Mouse (Mus musculus) stomach, embryonic 14.5 days (tissue): ENCODE measurements around the gene Hspb6. TPM values are rescaled to one million over a fixed set of nuclear protein-coding genes. Genes with fewer than 3 reads are reported as not detected.

Experiments
- ATAC-seq: fragments of 200-750 bp; cut with Nextera tagmentation; 2 replicates; pipeline ENCODE4 v1.8.0; 2017; ENCODE audit warnings: low read depth, moderate TSS enrichment; ENCODE audit not compliant: insufficient number of reproducible peaks, insufficient read depth, low FRiP score
- H3K27ac ChIP-seq: fragments of 300-500 bp; sonication (generic); 2 replicates; pipeline ENCODE4 v1.5.1; 2014; ENCODE audit warnings: mild to moderate bottlenecking, low read length, moderate library complexity, mixed read lengths
- H3K27me3 ChIP-seq: fragments of 300-500 bp; sonication (generic); 2 replicates; pipeline ENCODE4 v1.6.1; 2014; ENCODE audit warnings: low read length, control low read depth, mixed read lengths; ENCODE audit not compliant: control insufficient read depth, insufficient read depth
- H3K36me3 ChIP-seq: fragments of 300-500 bp; sonication (generic); 2 replicates; pipeline ENCODE4 v1.6.1; 2014; ENCODE audit warnings: mild to moderate bottlenecking, control low read depth, low read length, moderate library complexity, mixed read lengths; ENCODE audit not compliant: control insufficient read depth, insufficient read depth
- H3K4me1 ChIP-seq: fragments of 300-500 bp; sonication (generic); 2 replicates; pipeline ENCODE4 v1.6.1; 2014; ENCODE audit warnings: low read length, control low read depth, mixed read lengths; ENCODE audit not compliant: control insufficient read depth, insufficient read depth
- H3K4me2 ChIP-seq: fragments of 300-500 bp; sonication (generic); replicated peaks from 2 replicates; pipeline ENCODE4 v1.6.1; 2014; ENCODE audit warnings: low read depth, low read length, control low read depth
- H3K4me3 ChIP-seq: fragments of 300-500 bp; sonication (generic); 2 replicates; pipeline ENCODE4 v1.5.1; 2014; ENCODE audit warnings: low read depth, low read length, control low read depth
- H3K9ac ChIP-seq: fragments of 300-500 bp; sonication (generic); replicated peaks from 2 replicates; pipeline ENCODE4 v1.6.1; 2014; ENCODE audit warnings: low read depth, mild to moderate bottlenecking, control low read depth, low read length, moderate library complexity, mixed read lengths
- H3K9me3 ChIP-seq: fragments of 300-500 bp; sonication (generic); 2 replicates; pipeline ENCODE4 v1.6.1; 2016; ENCODE audit warnings: low read depth, low read length, control low read depth; ENCODE audit not compliant: control insufficient read depth
- WGBS: fragments of 180-500 bp; shearing (Covaris S2); extraction: QIAGEN DNeasy Blood & Tissue Kit; methylation state at CpG from one replicate; pipeline ENCODE4 v1.1.7; 2014; 5-methylcytosine and 5-hydroxymethylcytosine counted together
- microRNA-seq: library from miRNA; unstranded; fragments of <30 nt; microRNA quantifications from one replicate; pipeline ENCODE4, GENCODE M21; 2016
- polyA plus RNA-seq: library from polyadenylated mRNA; unstranded; fragments of >200 nt; fragmentation: Nextera tagmentation; extraction: Ambion mirVana; gene quantifications from 2 replicates; pipeline ENCODE4 v1.2.1, GENCODE M21; 2014

Gene Hspb6
- polyA plus RNA-seq, 1 experiment from 2014 or later: 47.3 TPM

GRCm38 (mm10) chr7:30604424-30604823 lies 52.4 kb downstream of the Hspb6 start:
- Histone ChIP-seq H3K27me3 (no peaks in the 10 kb centered on the region), H3K36me3 (no peaks in the 10 kb centered on the region), H3K4me3 (no peak overlapping the region), H3K9ac (no peak overlapping the region), H3K9me3 (no peaks in the 10 kb centered on the region), H3K4me2 (no peak overlapping the region), H3K27ac (no peak overlapping the region), H3K4me1 (peaks cover 3% of the 10 kb centered on the region; the same call in 1 of the 2 replicates)
- 53% methylated on average over 8 of the region's 8 CpGs for WGBS
- no peak for ATAC-seq

- H3K27me3 ChIP-seq: no peaks in the 10 kb centered on the region
- no peaks in the 10 kb centered on the region for H3K9me3 ChIP-seq
- no peak overlapping the region for H3K4me3 ChIP-seq
- no peak overlapping the region for H3K27ac ChIP-seq
- H3K4me2 ChIP-seq: no peak overlapping the region
- no peak for ATAC-seq
- 82% methylated on average over 8 of the region's 8 CpGs for WGBS
- H3K36me3 ChIP-seq: no peaks in the 10 kb centered on the region
- no peak overlapping the region for H3K9ac ChIP-seq
- H3K4me1 ChIP-seq: peaks cover 3% of the 10 kb centered on the region; the same call in 1 of the 2 replicates
Measured at GRCm38 (mm10) chr7:30604944-30605343, 53.0 kb downstream of the Hspb6 start.

Small RNA genes lying within 50 kb of the gene (microRNA-seq; reads per million reads assigned to microRNA genes)
- gene Gm38670: 0.78 reads per million
- gene Mir3569: not detected

Other genes starting within 250 kb of the Hspb6 start
- gene Alkbh6, start 243.5 kb upstream of the Hspb6 start, polyA plus RNA-seq: 70.1 and 76.2 TPM in 2 replicates
- 49.0 and 53.2 TPM in 2 replicates for gene Syne4, start 237.4 kb upstream of the Hspb6 start, polyA plus RNA-seq
- gene E130208F15Rik, start 230.4 kb upstream of the Hspb6 start, polyA plus RNA-seq: not detected in 2 replicates
- 14.4 and 17.0 TPM in 2 replicates for gene Sdhaf1, start 228.3 kb upstream of the Hspb6 start, polyA plus RNA-seq
- gene Lrfn3, start 189.4 kb upstream of the Hspb6 start, polyA plus RNA-seq: 5.2 and 6.7 TPM in 2 replicates
- gene Tyrobp, start 138.4 kb upstream of the Hspb6 start, polyA plus RNA-seq: 47.0 and 56.5 TPM in 2 replicates
- 1.1 TPM in 1 of 2 replicates, not detected in the other for gene Hcst, start 132.3 kb upstream of the Hspb6 start, polyA plus RNA-seq
- gene Nfkbid, start 130.4 kb upstream of the Hspb6 start, polyA plus RNA-seq: 2.0 and 2.7 TPM in 2 replicates
- 37.4 and 39.0 TPM in 2 replicates for gene Aplp1, start 106.6 kb upstream of the Hspb6 start, polyA plus RNA-seq
- 0.45 and 1.2 TPM in 2 replicates for gene Kirrel2, start 94.5 kb upstream of the Hspb6 start, polyA plus RNA-seq
- gene Nphs1, start 93.9 kb upstream of the Hspb6 start, polyA plus RNA-seq: 0.70 TPM in 1 of 2 replicates, not detected in the other
- not detected in 2 replicates for gene Prodh2, start 58.6 kb upstream of the Hspb6 start, polyA plus RNA-seq
- 13.2 and 13.4 TPM in 2 replicates for gene Arhgap33, start 17.1 kb upstream of the Hspb6 start, polyA plus RNA-seq
- gene Proser3, start 121 bp downstream of the Hspb6 start, polyA plus RNA-seq: 18.7 and 22.8 TPM in 2 replicates
- 40.8 and 43.7 TPM in 2 replicates for gene Lin37, start 7.7 kb downstream of the Hspb6 start, polyA plus RNA-seq
- gene U2af1l4, start 11.1 kb downstream of the Hspb6 start, polyA plus RNA-seq: 95.9 and 96.6 TPM in 2 replicates
- gene Gm49396, start 11.2 kb downstream of the Hspb6 start, polyA plus RNA-seq: 7.1 and 10.0 TPM in 2 replicates
- 113 and 117 TPM in 2 replicates for gene Psenen, start 11.4 kb downstream of the Hspb6 start, polyA plus RNA-seq
- 1.3 and 2.6 TPM in 2 replicates for gene Igflr1, start 13.2 kb downstream of the Hspb6 start, polyA plus RNA-seq
- 13.2 and 14.2 TPM in 2 replicates for gene Kmt2b, start 36.5 kb downstream of the Hspb6 start, polyA plus RNA-seq
- gene Zbtb32, start 46.7 kb downstream of the Hspb6 start, polyA plus RNA-seq: 0.27 and 0.43 TPM in 2 replicates
- gene Upk1a, start 60.7 kb downstream of the Hspb6 start, polyA plus RNA-seq: 6.6 and 7.7 TPM in 2 replicates
- gene Cox6b1, start 74.0 kb downstream of the Hspb6 start, polyA plus RNA-seq: 976 and 1,066 TPM in 2 replicates
- not detected in 2 replicates for gene Etv2, start 83.7 kb downstream of the Hspb6 start, polyA plus RNA-seq
- gene Rbm42, start 98.1 kb downstream of the Hspb6 start, polyA plus RNA-seq: 85.7 and 96.8 TPM in 2 replicates
- 48.5 and 50.5 TPM in 2 replicates for gene Haus5, start 112.8 kb downstream of the Hspb6 start, polyA plus RNA-seq
- gene Pmis2, start 119.4 kb downstream of the Hspb6 start, polyA plus RNA-seq: not detected in 2 replicates
- 0.91 and 2.0 TPM in 2 replicates for gene 2200002J24Rik, start 146.7 kb downstream of the Hspb6 start, polyA plus RNA-seq
- gene Atp4a, start 160.0 kb downstream of the Hspb6 start, polyA plus RNA-seq: 1.8 and 2.3 TPM in 2 replicates
- 210 and 215 TPM in 2 replicates for gene Tmem147, start 177.4 kb downstream of the Hspb6 start, polyA plus RNA-seq
- 0.29 and 0.74 TPM in 2 replicates for gene Gapdhs, start 191.5 kb downstream of the Hspb6 start, polyA plus RNA-seq
- gene Sbsn, start 199.3 kb downstream of the Hspb6 start, polyA plus RNA-seq: 0.91 and 1.1 TPM in 2 replicates
- 5.9 and 14.6 TPM in 2 replicates for gene Dmkn, start 211.6 kb downstream of the Hspb6 start, polyA plus RNA-seq
- gene Krtdap, start 235.7 kb downstream of the Hspb6 start, polyA plus RNA-seq: 9.2 and 20.2 TPM in 2 replicates